Mouse (Mus musculus): ENCODE results near the gene Pde4b. TPM values are rescaled to one million over a fixed set of nuclear protein-coding genes. Genes with fewer than 3 reads are reported as not detected.

Pde4b gene
- polyA plus RNA-seq, 1 experiment from 2014 or later: 35.4 TPM

- no peaks in the 10 kb centered on the region for H3K9me3 ChIP-seq (ENCODE audit: control insufficient read depth, low read length)
- no peaks in the 10 kb centered on the region for H3K4me1 ChIP-seq (replicated peaks; ENCODE audit: control insufficient read depth, insufficient read depth, low read length)
- no peak overlapping the region for H3K4me3 ChIP-seq (ENCODE audit: low read length)
- no peak overlapping the region for H3K4me2 ChIP-seq (ENCODE audit: low read depth, low read length)
- H3K36me3 ChIP-seq (ENCODE audit: control insufficient read depth, insufficient read depth, low read length): no peaks in the 10 kb centered on the region
- 29% methylated on average over 3 of the region's 3 CpGs for WGBS
- H3K9ac ChIP-seq (ENCODE audit: low read length): no peak overlapping the region
- ATAC-seq (ENCODE audit: low read depth): no peak
- no peaks in the 10 kb centered on the region for H3K27me3 ChIP-seq (ENCODE audit: control insufficient read depth, insufficient read depth, low read depth, low read length)
- H3K27ac ChIP-seq (ENCODE audit: low read length): no peak overlapping the region
These were observed 338.1 kb downstream of the Pde4b start for GRCm38 (mm10) chr4:102425422-102425821.

GRCm38 (mm10) chr4:102429730-102430341, 342.5 kb downstream of the Pde4b start:
- Histone ChIP-seq H3K4me1 (replicated peaks; ENCODE audit: control insufficient read depth, insufficient read depth, low read length) (no peaks in the 10 kb centered on the region), H3K4me3 (ENCODE audit: low read length) (no peak overlapping the region), H3K9ac (ENCODE audit: low read length) (no peak overlapping the region), H3K4me2 (ENCODE audit: low read depth, low read length) (no peak overlapping the region), H3K9me3 (ENCODE audit: control insufficient read depth, low read length) (no peaks in the 10 kb centered on the region), H3K27ac (ENCODE audit: low read length) (no peak overlapping the region), H3K36me3 (ENCODE audit: control insufficient read depth, insufficient read depth, low read length) (no peaks in the 10 kb centered on the region), H3K27me3 (ENCODE audit: control insufficient read depth, insufficient read depth, low read depth, low read length) (no peaks in the 10 kb centered on the region)
- ATAC-seq (ENCODE audit: low read depth): no peak
- WGBS: 48% methylated on average over 4 of the region's 4 CpGs

- no peak overlapping the region for H3K4me2 ChIP-seq (ENCODE audit: low read depth, low read length)
- no peaks in the 10 kb centered on the region for H3K4me1 ChIP-seq (replicated peaks; ENCODE audit: control insufficient read depth, insufficient read depth, low read length)
- no peaks in the 10 kb centered on the region for H3K9me3 ChIP-seq (ENCODE audit: control insufficient read depth, low read length)
- no peak overlapping the region for H3K27ac ChIP-seq (ENCODE audit: low read length)
- H3K27me3 ChIP-seq (ENCODE audit: control insufficient read depth, insufficient read depth, low read depth, low read length): no peaks in the 10 kb centered on the region
- no peaks in the 10 kb centered on the region for H3K36me3 ChIP-seq (ENCODE audit: control insufficient read depth, insufficient read depth, low read length)
- H3K4me3 ChIP-seq (ENCODE audit: low read length): no peak overlapping the region
- WGBS: 25% methylated on average over 9 of the region's 9 CpGs
- no peak for ATAC-seq (ENCODE audit: low read depth)
- no peak overlapping the region for H3K9ac ChIP-seq (ENCODE audit: low read length)
These were observed 344.9 kb downstream of the Pde4b start for GRCm38 (mm10) chr4:102432040-102432782.

GRCm38 (mm10) chr4:102439401-102440118, 352.2 kb downstream of the Pde4b start:
- no peak overlapping the region for H3K9ac ChIP-seq (ENCODE audit: low read length)
- no peaks in the 10 kb centered on the region for H3K27me3 ChIP-seq (ENCODE audit: control insufficient read depth, insufficient read depth, low read depth, low read length)
- WGBS: 42% methylated on average over 5 of the region's 5 CpGs
- H3K4me1 ChIP-seq (replicated peaks; ENCODE audit: control insufficient read depth, insufficient read depth, low read length): peaks cover 6% of the 10 kb centered on the region; the same call in 1 of the 2 replicates
- H3K27ac ChIP-seq (ENCODE audit: low read length): no peak overlapping the region
- peak; percentile 73 for ATAC-seq (ENCODE audit: low read depth)
- no peak overlapping the region for H3K4me2 ChIP-seq (ENCODE audit: low read depth, low read length)
- H3K9me3 ChIP-seq (ENCODE audit: control insufficient read depth, low read length): no peaks in the 10 kb centered on the region
- H3K36me3 ChIP-seq (ENCODE audit: control insufficient read depth, insufficient read depth, low read length): no peaks in the 10 kb centered on the region
- H3K4me3 ChIP-seq (ENCODE audit: low read length): no peak overlapping the region

GRCm38 (mm10) chr4:102440119-102440481, 352.8 kb downstream of the Pde4b start:
- Histone ChIP-seq H3K36me3 (ENCODE audit: control insufficient read depth, insufficient read depth, low read length) (no peaks in the 10 kb centered on the region), H3K4me1 (replicated peaks; ENCODE audit: control insufficient read depth, insufficient read depth, low read length) (peaks cover 6% of the 10 kb centered on the region; the same call in 1 of the 2 replicates), H3K9ac (ENCODE audit: low read length) (no peak overlapping the region), H3K9me3 (ENCODE audit: control insufficient read depth, low read length) (no peaks in the 10 kb centered on the region), H3K27me3 (ENCODE audit: control insufficient read depth, insufficient read depth, low read depth, low read length) (no peaks in the 10 kb centered on the region), H3K4me2 (ENCODE audit: low read depth, low read length) (no peak overlapping the region), H3K27ac (ENCODE audit: low read length) (no peak overlapping the region), H3K4me3 (ENCODE audit: low read length) (no peak overlapping the region)
- 45% methylated on average over 4 of the region's 4 CpGs for WGBS
- ATAC-seq (ENCODE audit: low read depth): no peak

GRCm38 (mm10) chr4:102443533-102443932, 356.2 kb downstream of the Pde4b start:
- Histone ChIP-seq H3K27me3 (ENCODE audit: control insufficient read depth, insufficient read depth, low read depth, low read length) (no peaks in the 10 kb centered on the region), H3K27ac (ENCODE audit: low read length) (no peak overlapping the region), H3K36me3 (ENCODE audit: control insufficient read depth, insufficient read depth, low read length) (no peaks in the 10 kb centered on the region), H3K4me2 (ENCODE audit: low read depth, low read length) (no peak overlapping the region), H3K4me3 (ENCODE audit: low read length) (no peak overlapping the region), H3K4me1 (replicated peaks; ENCODE audit: control insufficient read depth, insufficient read depth, low read length) (peaks cover 6% of the 10 kb centered on the region; the same call in 1 of the 2 replicates), H3K9ac (ENCODE audit: low read length) (no peak overlapping the region), H3K9me3 (ENCODE audit: control insufficient read depth, low read length) (no peaks in the 10 kb centered on the region)
- WGBS: 78% methylated on average over 5 of the region's 5 CpGs
- no peak for ATAC-seq (ENCODE audit: low read depth)

GRCm38 (mm10) chr4:102444501-102444900, 357.2 kb downstream of the Pde4b start:
- Histone ChIP-seq H3K4me3 (ENCODE audit: low read length) (no peak overlapping the region), H3K9me3 (ENCODE audit: control insufficient read depth, low read length) (no peaks in the 10 kb centered on the region), H3K4me1 (replicated peaks; ENCODE audit: control insufficient read depth, insufficient read depth, low read length) (peaks cover 3% of the 10 kb centered on the region; the same call in 1 of the 2 replicates), H3K36me3 (ENCODE audit: control insufficient read depth, insufficient read depth, low read length) (no peaks in the 10 kb centered on the region), H3K27me3 (ENCODE audit: control insufficient read depth, insufficient read depth, low read depth, low read length) (no peaks in the 10 kb centered on the region), H3K9ac (ENCODE audit: low read length) (no peak overlapping the region), H3K4me2 (ENCODE audit: low read depth, low read length) (no peak overlapping the region), H3K27ac (ENCODE audit: low read length) (no peak overlapping the region)
- ATAC-seq (ENCODE audit: low read depth): no peak
- WGBS: 69% methylated on average over 3 of the region's 3 CpGs

- WGBS: 60% methylated on average over 8 of the region's 8 CpGs
- Histone ChIP-seq H3K4me2 (ENCODE audit: low read depth, low read length) (no peak overlapping the region), H3K9me3 (ENCODE audit: control insufficient read depth, low read length) (no peaks in the 10 kb centered on the region), H3K4me1 (replicated peaks; ENCODE audit: control insufficient read depth, insufficient read depth, low read length) (no peaks in the 10 kb centered on the region), H3K9ac (ENCODE audit: low read length) (no peak overlapping the region), H3K4me3 (ENCODE audit: low read length) (no peak overlapping the region), H3K27me3 (ENCODE audit: control insufficient read depth, insufficient read depth, low read depth, low read length) (no peaks in the 10 kb centered on the region), H3K36me3 (ENCODE audit: control insufficient read depth, insufficient read depth, low read length) (no peaks in the 10 kb centered on the region), H3K27ac (ENCODE audit: low read length) (no peak overlapping the region)
- no peak for ATAC-seq (ENCODE audit: low read depth)
These were observed 359.0 kb downstream of the Pde4b start for GRCm38 (mm10) chr4:102446160-102446945.

- Histone ChIP-seq H3K27me3 (ENCODE audit: control insufficient read depth, insufficient read depth, low read depth, low read length) (no peaks in the 10 kb centered on the region), H3K4me3 (ENCODE audit: low read length) (no peak overlapping the region), H3K9ac (ENCODE audit: low read length) (no peak overlapping the region), H3K36me3 (ENCODE audit: control insufficient read depth, insufficient read depth, low read length) (no peaks in the 10 kb centered on the region), H3K4me1 (replicated peaks; ENCODE audit: control insufficient read depth, insufficient read depth, low read length) (peaks cover 3% of the 10 kb centered on the region; the same call in 1 of the 2 replicates), H3K4me2 (ENCODE audit: low read depth, low read length) (no peak overlapping the region), H3K27ac (ENCODE audit: low read length) (no peak overlapping the region), H3K9me3 (ENCODE audit: control insufficient read depth, low read length) (no peaks in the 10 kb centered on the region)
- ATAC-seq (ENCODE audit: low read depth): no peak
- 51% methylated on average over 3 of the region's 3 CpGs for WGBS
These were observed 369.1 kb downstream of the Pde4b start for GRCm38 (mm10) chr4:102456426-102456825.

All from lung, embryonic 16.5 days (tissue).